Mouse (Mus musculus): Measurements from ENCODE around the gene Dennd1b. TPM values are rescaled to one million over a fixed set of nuclear protein-coding genes. Genes with fewer than 3 reads are reported as not detected.

Dennd1b gene
- polyA plus RNA-seq, 1 experiment from 2014 or later: 7.9 TPM

DNA sequence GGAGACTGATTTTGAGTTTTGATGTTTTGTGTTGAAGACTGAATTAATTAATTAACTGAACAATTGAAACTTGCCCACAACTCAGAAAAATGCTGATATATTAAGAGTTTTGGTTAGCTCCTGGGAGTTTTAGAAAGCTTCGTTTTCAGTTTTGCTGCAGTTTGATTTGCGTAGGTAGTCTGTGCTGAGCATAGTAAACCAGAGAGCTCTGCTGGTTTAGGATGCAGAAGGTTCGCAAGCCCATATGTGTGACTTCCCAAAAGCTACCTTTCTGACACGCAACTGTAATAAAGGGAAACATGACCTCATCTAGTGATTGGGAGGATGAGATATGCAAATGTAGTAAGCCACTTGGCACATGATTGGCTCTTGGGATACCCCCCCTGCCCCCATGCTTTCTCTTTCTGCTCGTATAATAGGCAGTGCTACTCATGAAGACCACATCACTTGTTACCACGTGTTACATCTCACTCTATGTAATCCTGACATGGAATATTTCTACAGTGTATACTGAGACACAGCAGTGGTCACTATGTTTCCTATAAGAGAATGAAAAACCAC lies 23.6 kb upstream of the Dennd1b start:
- Histone ChIP-seq H3K36me3 (no peaks in the 10 kb centered on the region), H3K4me2 (no peak overlapping the region), H3K27ac (replicated peaks) (no peak overlapping the region), H3K27me3 (no peaks in the 10 kb centered on the region), H3K9ac (no peak overlapping the region), H3K4me3 (no peak overlapping the region), H3K9me3 (no peaks in the 10 kb centered on the region), H3K4me1 (replicated peaks) (no peaks in the 10 kb centered on the region)
- 77% methylated on average over 6 of the region's 6 CpGs for WGBS
- no peak for ATAC-seq (ENCODE audit: low FRiP score, low read depth)

DNA sequence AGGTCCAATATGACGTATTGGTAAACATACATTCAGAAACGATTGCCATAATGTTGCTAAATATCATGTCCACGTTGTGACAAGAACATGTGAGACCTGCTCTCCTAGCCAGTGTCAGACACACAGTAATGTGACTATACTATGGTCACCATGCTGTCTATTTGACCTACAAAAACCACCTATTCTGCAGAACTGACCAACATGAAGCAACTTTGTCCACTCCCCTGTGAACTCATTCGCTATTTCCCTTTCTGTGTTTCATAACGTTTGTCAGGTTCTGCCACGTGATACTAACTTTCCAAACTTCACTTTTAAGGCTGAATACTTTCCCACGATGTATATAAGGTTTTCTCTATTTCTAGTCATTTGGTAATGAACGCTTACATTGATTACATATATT lies 22.8 kb upstream of the Dennd1b start:
- Histone ChIP-seq H3K27me3 (no peaks in the 10 kb centered on the region), H3K4me2 (no peak overlapping the region), H3K27ac (replicated peaks) (no peak overlapping the region), H3K9me3 (no peaks in the 10 kb centered on the region), H3K4me3 (no peak overlapping the region), H3K36me3 (no peaks in the 10 kb centered on the region), H3K4me1 (replicated peaks) (no peaks in the 10 kb centered on the region), H3K9ac (no peak overlapping the region)
- ATAC-seq (ENCODE audit: low FRiP score, low read depth): no peak
- 92% methylated on average over 8 of the region's 8 CpGs for WGBS

DNA sequence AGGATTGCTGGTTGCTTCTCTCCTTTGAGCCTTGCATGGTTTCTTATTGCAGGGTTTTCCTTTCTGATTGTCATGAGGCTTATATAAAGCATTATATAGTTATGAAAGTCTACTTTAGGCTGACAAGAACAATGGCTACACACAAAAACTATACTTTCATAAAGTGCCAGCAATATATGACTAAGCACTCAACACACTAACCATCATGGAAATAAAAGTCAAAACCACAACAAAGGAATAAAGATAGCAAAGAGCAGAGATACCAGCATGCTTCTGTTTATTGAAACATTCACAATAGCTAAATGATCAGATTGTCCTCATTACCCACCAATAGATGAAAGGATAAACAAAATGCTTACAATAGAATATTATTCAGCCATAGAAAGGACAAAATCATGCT lies 11.1 kb upstream of the Dennd1b start:
- H3K27ac ChIP-seq (replicated peaks): no peak overlapping the region
- H3K9me3 ChIP-seq: no peaks in the 10 kb centered on the region
- H3K4me2 ChIP-seq: no peak overlapping the region
- ATAC-seq (ENCODE audit: low FRiP score, low read depth): no peak
- no peak overlapping the region for H3K9ac ChIP-seq
- H3K4me3 ChIP-seq: no peak overlapping the region
- H3K27me3 ChIP-seq: no peaks in the 10 kb centered on the region
- H3K36me3 ChIP-seq: no peaks in the 10 kb centered on the region
- H3K4me1 ChIP-seq (replicated peaks): no peaks in the 10 kb centered on the region

DNA sequence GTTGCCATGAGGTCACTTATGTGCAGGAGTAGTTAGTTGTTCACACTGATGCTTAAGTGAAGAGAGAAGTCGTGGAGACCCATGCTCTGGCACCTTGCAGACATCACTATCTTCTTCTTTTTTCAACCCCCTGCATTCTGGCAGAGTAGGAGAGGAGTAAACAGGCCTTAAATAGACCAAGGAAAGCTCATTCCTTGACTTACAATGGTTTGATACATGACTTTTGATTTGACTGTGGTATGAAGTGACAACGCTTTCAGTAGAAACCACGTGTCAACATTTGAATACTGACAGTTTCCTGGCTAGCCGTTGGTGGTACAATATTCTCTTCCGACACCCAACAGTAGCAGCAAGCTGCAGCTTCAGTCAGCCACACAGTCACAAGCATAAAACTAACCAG lies 8.3 kb upstream of the Dennd1b start:
- H3K4me2 ChIP-seq: no peak overlapping the region
- no peak overlapping the region for H3K9ac ChIP-seq
- no peaks in the 10 kb centered on the region for H3K36me3 ChIP-seq
- no peak overlapping the region for H3K4me3 ChIP-seq
- ATAC-seq (ENCODE audit: low FRiP score, low read depth): no peak
- H3K27ac ChIP-seq (replicated peaks): no peak overlapping the region
- H3K27me3 ChIP-seq: no peaks in the 10 kb centered on the region
- WGBS: 86% methylated on average over 5 of the region's 5 CpGs
- H3K4me1 ChIP-seq (replicated peaks): no peaks in the 10 kb centered on the region
- H3K9me3 ChIP-seq: no peaks in the 10 kb centered on the region

DNA sequence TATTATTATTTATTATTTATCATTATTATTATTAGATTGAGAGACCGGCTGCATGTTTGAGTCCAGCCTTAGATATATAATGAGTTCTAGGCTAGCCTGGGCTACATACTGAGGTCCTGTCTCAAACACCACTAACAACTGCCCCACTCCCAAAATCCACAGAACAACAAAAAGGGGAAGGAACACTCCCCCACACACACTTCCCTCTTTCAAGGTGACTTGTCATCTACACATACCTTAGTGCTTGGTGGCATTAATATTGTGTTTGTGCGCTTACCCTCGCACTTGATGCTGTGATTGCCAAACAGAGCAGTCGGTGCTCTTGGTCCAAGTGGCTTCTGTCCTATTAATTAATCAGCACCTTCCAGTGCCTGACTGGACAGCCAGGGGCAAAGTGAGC lies 7.8 kb upstream of the Dennd1b start:
- H3K9ac ChIP-seq: no peak overlapping the region
- 89% methylated on average over 4 of the region's 4 CpGs for WGBS
- no peak overlapping the region for H3K4me2 ChIP-seq
- no peaks in the 10 kb centered on the region for H3K36me3 ChIP-seq
- H3K27ac ChIP-seq (replicated peaks): no peak overlapping the region
- H3K27me3 ChIP-seq: no peaks in the 10 kb centered on the region
- no peaks in the 10 kb centered on the region for H3K9me3 ChIP-seq
- H3K4me1 ChIP-seq (replicated peaks): no peaks in the 10 kb centered on the region
- ATAC-seq (ENCODE audit: low FRiP score, low read depth): no peak
- H3K4me3 ChIP-seq: no peak overlapping the region

DNA sequence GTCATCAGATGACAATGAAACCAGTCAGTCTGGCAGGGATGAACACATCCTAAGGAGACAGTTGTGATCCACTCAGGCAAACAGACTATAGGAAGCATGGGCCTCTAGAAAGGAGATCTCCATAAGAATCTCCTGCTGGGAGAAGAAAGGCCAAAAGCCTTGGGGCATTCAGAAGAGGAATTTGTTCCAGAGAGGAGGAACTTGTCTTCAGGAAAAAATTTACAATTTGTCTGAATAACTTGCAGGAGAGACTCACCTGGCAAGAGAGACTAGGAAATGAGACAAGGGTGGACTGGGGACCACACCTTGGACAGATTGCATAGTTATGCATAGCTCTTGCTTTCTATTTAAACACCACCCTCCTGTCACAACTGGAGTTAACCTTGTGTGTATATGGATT lies 6.7 kb upstream of the Dennd1b start:
- H3K9me3 ChIP-seq: no peaks in the 10 kb centered on the region
- no peak for ATAC-seq (ENCODE audit: low FRiP score, low read depth)
- no peak overlapping the region for H3K27ac ChIP-seq (replicated peaks)
- H3K4me3 ChIP-seq: no peak overlapping the region
- no peak overlapping the region for H3K4me2 ChIP-seq
- H3K36me3 ChIP-seq: no peaks in the 10 kb centered on the region
- H3K27me3 ChIP-seq: no peaks in the 10 kb centered on the region
- no peaks in the 10 kb centered on the region for H3K4me1 ChIP-seq (replicated peaks)
- no peak overlapping the region for H3K9ac ChIP-seq

DNA sequence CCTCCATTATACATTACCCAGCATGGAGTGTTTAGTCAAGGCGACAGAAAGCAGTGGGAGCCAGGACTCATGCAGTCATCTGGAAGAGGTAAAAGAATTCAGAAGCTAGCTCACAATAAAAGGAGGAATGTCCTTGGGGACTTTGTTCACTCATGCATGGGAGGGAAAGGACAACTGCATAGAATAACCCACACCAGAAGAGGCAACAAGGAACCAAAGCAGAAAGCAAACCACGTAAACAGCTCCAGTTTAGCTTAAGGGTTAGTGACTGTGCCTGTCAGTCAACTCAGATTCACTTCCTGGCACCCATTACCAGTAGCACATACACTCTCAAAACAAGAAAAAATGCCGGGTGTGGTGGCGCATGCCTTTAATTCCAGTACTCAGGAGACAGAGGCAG lies 6.1 kb upstream of the Dennd1b start:
- Histone ChIP-seq H3K9me3 (no peaks in the 10 kb centered on the region), H3K36me3 (no peaks in the 10 kb centered on the region), H3K9ac (no peak overlapping the region), H3K27ac (replicated peaks) (no peak overlapping the region), H3K4me1 (replicated peaks) (no peaks in the 10 kb centered on the region), H3K27me3 (no peaks in the 10 kb centered on the region), H3K4me2 (no peak overlapping the region), H3K4me3 (no peak overlapping the region)
- no peak for ATAC-seq (ENCODE audit: low FRiP score, low read depth)
- 41% methylated on average over 4 of the region's 4 CpGs for WGBS

DNA sequence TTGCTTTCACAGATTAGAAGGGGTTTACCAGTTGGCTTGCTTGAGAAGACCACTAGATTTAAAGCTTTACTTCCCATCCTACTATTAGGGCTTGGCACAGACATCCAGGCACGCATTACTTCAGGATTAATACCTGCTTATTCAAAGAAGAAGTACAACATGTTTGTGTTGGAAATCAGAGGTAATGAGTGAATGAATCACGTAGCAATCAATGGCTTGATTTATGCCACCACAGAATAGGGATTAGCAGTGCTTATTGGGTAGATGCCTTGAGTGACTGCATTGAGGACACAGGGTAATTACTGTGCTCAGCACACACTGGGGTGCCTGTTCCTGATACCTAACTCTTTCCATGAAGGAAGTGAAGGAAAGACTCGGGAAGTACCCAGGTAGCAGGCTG lies 4.4 kb upstream of the Dennd1b start:
- 87% methylated on average over 3 of the region's 3 CpGs for WGBS

DNA sequence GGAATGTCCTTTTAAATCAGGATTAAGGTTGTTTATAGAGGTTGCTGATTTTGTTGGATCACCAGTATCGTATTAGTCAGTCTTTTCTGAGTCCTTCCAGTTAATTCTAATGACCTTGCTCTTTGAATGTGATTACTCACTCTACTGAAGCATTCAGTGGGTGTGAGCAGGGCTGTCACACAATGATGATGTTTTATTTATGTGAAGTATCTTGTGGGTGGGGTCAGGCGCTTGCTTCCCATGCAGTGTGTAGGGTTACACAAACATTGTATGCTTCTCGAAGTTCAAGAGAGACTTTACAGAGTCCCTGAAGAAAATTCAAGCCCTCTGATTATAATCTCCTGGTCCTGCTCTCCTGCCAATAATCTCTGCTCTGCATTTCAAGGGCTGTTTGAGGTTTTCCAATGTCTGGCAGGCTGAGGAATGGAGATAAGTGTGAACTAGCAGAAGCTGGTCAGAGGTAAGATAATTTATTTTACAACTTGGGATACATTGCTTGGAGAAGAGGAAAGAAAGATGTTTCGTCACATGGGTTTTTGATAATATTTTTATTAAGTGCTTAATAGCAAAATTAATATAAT lies 3.2 kb upstream of the Dennd1b start:
- no peak overlapping the region for H3K9ac ChIP-seq
- no peak overlapping the region for H3K4me3 ChIP-seq
- H3K27ac ChIP-seq (replicated peaks): no peak overlapping the region
- no peaks in the 10 kb centered on the region for H3K36me3 ChIP-seq
- no peak for ATAC-seq (ENCODE audit: low FRiP score, low read depth)
- whole genome bisulfite sequencing: 69% methylated on average over 4 of the region's 4 CpGs
- H3K4me2 ChIP-seq: no peak overlapping the region
- no peaks in the 10 kb centered on the region for H3K9me3 ChIP-seq
- peaks cover 8% of the 10 kb centered on the region; the same call in 1 of the 2 replicates for H3K4me1 ChIP-seq (replicated peaks)
- no peaks in the 10 kb centered on the region for H3K27me3 ChIP-seq

More for the DNA sequence above, 4.4 kb upstream of the Dennd1b start:
- no peak overlapping the region for H3K9ac ChIP-seq
- no peaks in the 10 kb centered on the region for H3K36me3 ChIP-seq
- H3K27me3 ChIP-seq: no peaks in the 10 kb centered on the region
- no peaks in the 10 kb centered on the region for H3K9me3 ChIP-seq
- H3K4me1 ChIP-seq (replicated peaks): peaks cover 6% of the 10 kb centered on the region; the same call in 1 of the 2 replicates
- no peak overlapping the region for H3K4me2 ChIP-seq
- ATAC-seq (ENCODE audit: low FRiP score, low read depth): no peak
- H3K27ac ChIP-seq (replicated peaks): no peak overlapping the region
- H3K4me3 ChIP-seq: no peak overlapping the region

DNA sequence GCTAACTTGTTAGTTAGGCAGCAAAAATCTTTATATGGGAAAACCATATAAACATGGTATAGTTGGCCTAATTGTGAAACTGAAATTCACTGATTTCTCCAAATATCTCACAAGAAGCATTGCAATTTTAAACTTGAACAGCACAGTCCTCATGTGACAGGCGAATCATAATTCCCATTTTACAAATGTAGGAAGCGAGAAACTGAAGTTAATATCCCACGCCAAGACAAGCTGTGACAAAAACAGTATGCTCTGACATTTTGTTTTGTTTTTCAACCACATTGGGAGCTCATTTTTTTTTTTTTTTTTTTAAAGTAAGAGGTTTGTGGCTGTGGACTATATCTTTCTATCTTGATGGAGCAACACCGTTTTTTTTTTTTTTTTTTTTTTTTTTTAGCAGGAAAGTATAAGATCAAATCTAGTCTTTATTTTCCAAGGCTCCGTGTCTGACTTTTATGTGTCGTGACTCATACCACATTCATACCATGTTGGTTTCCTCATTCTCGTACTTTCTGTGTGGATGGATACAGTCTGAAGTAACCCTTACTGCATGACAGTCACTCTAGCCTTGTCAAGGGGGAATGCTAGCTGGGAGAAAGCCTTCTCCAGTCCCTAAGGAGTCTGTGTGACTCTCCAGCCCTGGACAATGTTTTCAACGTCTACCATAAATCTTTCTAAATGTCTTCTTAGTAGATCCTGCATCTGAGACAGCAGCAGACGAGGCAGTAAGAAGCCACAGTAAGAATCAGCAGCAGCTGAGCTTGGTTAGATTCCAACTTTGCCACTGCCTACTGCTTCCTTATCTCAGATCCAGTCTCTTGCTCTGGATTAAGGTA lies 751 bp upstream of the Dennd1b start:
- H3K9ac ChIP-seq: peak overlapping the region; percentile 86
- peak overlapping the region; percentile 90 for H3K27ac ChIP-seq (replicated peaks)
- H3K4me1 ChIP-seq (replicated peaks): peaks cover 8% of the 10 kb centered on the region; the same call in 1 of the 2 replicates
- H3K36me3 ChIP-seq: no peaks in the 10 kb centered on the region
- no peaks in the 10 kb centered on the region for H3K27me3 ChIP-seq
- H3K4me2 ChIP-seq: peak overlapping the region; percentile 64
- no peaks in the 10 kb centered on the region for H3K9me3 ChIP-seq
- 0 out of 2 replicates have a peak, but pooled peaks have one; percentile 3 for ATAC-seq (ENCODE audit: low FRiP score, low read depth)
- H3K4me3 ChIP-seq: peak overlapping the region; percentile 75
- 52% methylated on average over 9 of the region's 9 CpGs for WGBS

DNA sequence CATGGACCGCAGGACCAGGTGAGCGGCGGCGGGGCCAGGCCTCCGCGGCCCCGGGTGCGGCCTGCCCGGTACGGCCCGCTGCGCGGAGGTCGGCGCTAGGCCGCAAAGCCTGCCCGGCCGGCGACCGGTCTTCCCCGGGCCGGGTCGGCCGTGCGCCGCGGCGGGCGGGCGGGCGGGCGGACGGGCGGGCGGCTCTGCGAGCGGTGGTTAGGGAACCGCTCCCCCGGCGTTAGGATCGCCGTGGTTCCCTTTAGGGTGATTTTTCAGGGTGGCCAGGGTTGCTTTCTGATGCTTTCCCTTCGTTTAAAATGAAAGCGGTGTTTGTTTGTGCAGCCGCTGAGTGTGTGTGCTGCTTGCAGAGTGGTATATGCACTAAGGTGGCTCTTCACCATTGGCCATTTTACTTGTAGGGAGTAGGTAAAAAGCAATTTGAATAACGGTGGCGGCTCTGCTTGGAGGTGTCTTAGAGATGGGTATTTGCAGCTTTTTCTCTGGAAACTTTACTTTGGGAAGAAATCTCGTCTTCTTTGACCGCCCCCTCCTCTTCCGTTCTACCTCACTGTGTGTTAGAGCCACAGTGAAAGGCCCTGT lies 728 bp downstream of the Dennd1b start:
- H3K9me3 ChIP-seq: no peaks in the 10 kb centered on the region
- H3K4me3 ChIP-seq: peak overlapping the region; percentile 75
- H3K4me1 ChIP-seq (replicated peaks): peaks cover 8% of the 10 kb centered on the region; the same call in 1 of the 2 replicates
- H3K27me3 ChIP-seq: no peaks in the 10 kb centered on the region
- peak; percentile 88 for ATAC-seq (ENCODE audit: low FRiP score, low read depth)
- under 1% methylated on average over 38 of the region's 50 CpGs for WGBS
- H3K27ac ChIP-seq (replicated peaks): peak overlapping the region; percentile 90
- H3K9ac ChIP-seq: peak overlapping the region; percentile 86
- H3K4me2 ChIP-seq: peak overlapping the region; percentile 64
- no peaks in the 10 kb centered on the region for H3K36me3 ChIP-seq

DNA sequence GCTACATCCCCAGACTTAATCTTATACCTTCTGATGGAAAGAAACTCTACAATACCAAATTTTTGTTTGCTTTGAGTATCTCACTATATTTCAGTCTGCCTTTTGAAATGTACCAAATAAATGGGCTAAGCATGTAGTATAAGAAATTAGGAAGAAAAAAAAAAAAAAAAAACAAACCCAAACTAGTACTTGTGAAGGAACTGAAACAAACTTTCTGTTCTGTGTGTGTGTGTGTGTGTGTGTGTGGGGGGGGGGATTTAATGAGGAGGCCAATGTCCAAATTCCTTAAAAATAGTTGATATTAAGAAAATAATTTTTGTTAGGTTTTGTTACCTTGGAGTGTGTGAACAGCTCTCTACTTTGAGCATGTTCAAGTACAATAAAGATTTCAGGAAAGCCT lies 1.8 kb downstream of the Dennd1b start:
- Histone ChIP-seq H3K36me3 (no peaks in the 10 kb centered on the region), H3K27ac (replicated peaks) (no peak overlapping the region), H3K4me2 (peak overlapping the region; percentile 32; the same call in 1 of the 2 replicates), H3K4me3 (no peak overlapping the region), H3K27me3 (no peaks in the 10 kb centered on the region), H3K9ac (no peak overlapping the region), H3K4me1 (replicated peaks) (peaks cover 8% of the 10 kb centered on the region; the same call in 1 of the 2 replicates), H3K9me3 (no peaks in the 10 kb centered on the region)
- no peak for ATAC-seq (ENCODE audit: low FRiP score, low read depth)
